Mouse (Mus musculus) layer of hippocampus, adult 9-11 months (tissue): ENCODE results near the gene Eomes.

Source experiments
- DNase-seq: peaks from one replicate; pipeline ENCODE4 v3.0.0; 2022

Gene Eomes

GRCm38 (mm10) chr9:118477961-118478360, at the start of gene Eomes:
Eomes (plus strand) TSS chr9:118478212.
- DNase-seq, result no peak

- no peak for DNase-seq
These were observed 33.2 kb upstream of the Eomes start for GRCm38 (mm10) chr9:118444809-118445208.

GRCm38 (mm10) chr9:118449336-118449735, 28.7 kb upstream of the Eomes start:
- DNase-seq, result no peak

- DNase-seq, result no peak
These were observed 24.6 kb upstream of the Eomes start for GRCm38 (mm10) chr9:118453427-118453826.

- DNase-seq, result peak; percentile 60
These were observed 22.7 kb upstream of the Eomes start for GRCm38 (mm10) chr9:118455188-118455845.

GRCm38 (mm10) chr9:118456405-118456804, 21.6 kb upstream of the Eomes start:
- DNase-seq, result no peak

GRCm38 (mm10) chr9:118458039-118458438, 20.0 kb upstream of the Eomes start:
- no peak for DNase-seq

GRCm38 (mm10) chr9:118464031-118464430, 14.0 kb upstream of the Eomes start:
- DNase-seq, result no peak

GRCm38 (mm10) chr9:118468301-118468700, 9.7 kb upstream of the Eomes start:
- no peak for DNase-seq

GRCm38 (mm10) chr9:118469272-118469671, 8.7 kb upstream of the Eomes start:
- no peak for DNase-seq

- no peak for DNase-seq
These were observed 6.7 kb upstream of the Eomes start for GRCm38 (mm10) chr9:118471296-118471695.

- DNase-seq, result no peak
These were observed 1.7 kb upstream of the Eomes start for GRCm38 (mm10) chr9:118476211-118476765.

- no peak for DNase-seq
These were observed 1.2 kb upstream of the Eomes start for GRCm38 (mm10) chr9:118476766-118477271.

- DNase-seq, result no peak
These were observed 606 bp upstream of the Eomes start for GRCm38 (mm10) chr9:118477281-118477931.

GRCm38 (mm10) chr9:118478458-118478838, 436 bp downstream of the Eomes start:
- no peak for DNase-seq

GRCm38 (mm10) chr9:118478839-118479507, 961 bp downstream of the Eomes start:
- no peak for DNase-seq

GRCm38 (mm10) chr9:118479508-118480291, 1.7 kb downstream of the Eomes start:
- DNase-seq, result no peak

GRCm38 (mm10) chr9:118480292-118480690, 2.3 kb downstream of the Eomes start:
- DNase-seq, result no peak

GRCm38 (mm10) chr9:118482210-118482609, 4.2 kb downstream of the Eomes start:
- no peak for DNase-seq

- DNase-seq, result no peak
These were observed 8.5 kb downstream of the Eomes start for GRCm38 (mm10) chr9:118486361-118487095.

- no peak for DNase-seq
These were observed 9.0 kb downstream of the Eomes start for GRCm38 (mm10) chr9:118487096-118487395.

GRCm38 (mm10) chr9:118487636-118488035, 9.6 kb downstream of the Eomes start:
- no peak for DNase-seq
